Mouse (Mus musculus) spleen, postnatal 36 days (tissue): ENCODE results near the gene Rfx8.

ENCODE experiments used
- DNase-seq, 2 experiments: peaks; one replicate each; pipeline ENCODE4 v3.0.0; 2022; ENCODE audit warnings: low spot score in 2 of 2, mixed read lengths in 1 of 2

Gene Rfx8

DNA sequence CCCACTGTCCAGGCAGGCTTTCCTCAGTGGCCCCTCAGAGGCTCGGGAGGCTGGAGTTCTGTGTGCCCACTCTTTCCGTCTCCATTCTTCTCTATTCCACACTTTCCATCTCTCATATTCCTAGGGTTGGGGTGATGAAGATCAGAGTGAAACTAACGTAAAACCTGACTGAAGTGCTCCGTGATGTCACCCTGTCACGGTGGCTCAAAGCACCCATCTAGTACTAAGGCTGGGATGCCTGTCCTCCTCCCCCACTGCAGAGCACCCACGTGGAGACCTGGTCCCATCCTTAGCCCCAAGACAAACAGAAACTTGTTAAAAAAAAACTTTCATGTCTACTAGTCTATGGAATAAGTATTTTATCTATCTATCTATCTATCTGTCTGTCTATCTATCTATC, 14.1 kb upstream of the Rfx8 start:
- no peak for DNase-seq

DNA sequence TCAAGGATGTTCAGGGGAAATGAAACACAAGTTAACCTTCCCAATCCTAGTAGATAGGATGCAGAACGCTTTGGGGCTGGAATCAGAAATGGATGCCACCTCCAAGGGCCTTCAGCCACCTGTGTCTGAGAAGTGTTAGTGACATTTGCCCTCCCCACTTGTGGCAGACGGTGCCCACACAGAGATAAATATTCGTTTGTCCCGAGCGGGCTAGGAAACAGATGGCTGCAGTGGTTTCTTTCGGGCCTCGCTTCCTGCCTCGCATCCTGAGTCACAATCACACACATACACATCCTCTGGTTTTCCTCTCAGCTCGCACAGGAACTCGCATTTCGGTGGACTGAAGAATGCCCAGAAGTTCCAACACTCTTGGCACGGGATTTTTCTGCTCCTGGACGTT, 13.5 kb upstream of the Rfx8 start:
- peak; percentile 20 to 26 for DNase-seq

GRCm38 (mm10) chr1:39733876-39734275, 13.1 kb upstream of the Rfx8 start:
- no peak for DNase-seq

DNA sequence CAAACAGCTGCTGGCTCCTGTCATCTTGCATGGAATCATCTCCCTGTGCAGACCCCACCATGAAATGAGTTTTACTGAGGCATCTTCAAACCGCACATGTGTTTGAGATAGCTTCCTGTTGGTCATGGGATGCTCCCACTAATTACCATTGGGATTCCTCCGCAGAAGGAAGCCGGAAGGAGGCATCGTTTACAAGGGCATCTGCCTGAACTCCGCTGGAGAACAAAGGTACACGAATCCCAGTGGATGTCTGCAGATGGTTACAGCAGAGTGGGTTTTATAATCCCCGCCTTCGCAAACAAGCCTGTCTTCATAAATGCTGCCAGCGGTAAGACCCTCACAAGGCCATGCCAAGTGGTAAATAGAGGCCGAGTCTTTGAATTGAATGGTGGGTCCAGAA, 11.3 kb upstream of the Rfx8 start:
- DNase-seq: no peak

DNA sequence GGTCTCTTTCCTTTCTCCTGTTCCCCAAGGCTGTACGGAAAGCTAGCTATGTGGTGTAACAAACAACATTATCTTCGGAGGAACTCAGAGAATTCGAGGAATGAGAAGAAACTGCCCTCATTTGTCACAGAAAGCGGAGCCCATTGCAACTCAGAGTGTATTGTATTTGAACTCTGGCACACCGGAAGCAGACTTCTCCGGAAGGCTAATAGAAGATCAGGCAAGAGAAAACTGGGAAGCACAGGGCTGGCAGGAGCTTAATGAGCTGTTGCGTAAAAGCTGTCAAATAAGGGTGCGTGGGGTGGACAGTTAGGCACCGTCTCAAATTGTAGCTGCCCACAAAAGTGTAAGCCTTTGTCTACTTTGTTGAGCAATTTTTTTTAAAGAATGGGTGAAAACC, 10.7 kb upstream of the Rfx8 start:
- DNase-seq: no peak

DNA sequence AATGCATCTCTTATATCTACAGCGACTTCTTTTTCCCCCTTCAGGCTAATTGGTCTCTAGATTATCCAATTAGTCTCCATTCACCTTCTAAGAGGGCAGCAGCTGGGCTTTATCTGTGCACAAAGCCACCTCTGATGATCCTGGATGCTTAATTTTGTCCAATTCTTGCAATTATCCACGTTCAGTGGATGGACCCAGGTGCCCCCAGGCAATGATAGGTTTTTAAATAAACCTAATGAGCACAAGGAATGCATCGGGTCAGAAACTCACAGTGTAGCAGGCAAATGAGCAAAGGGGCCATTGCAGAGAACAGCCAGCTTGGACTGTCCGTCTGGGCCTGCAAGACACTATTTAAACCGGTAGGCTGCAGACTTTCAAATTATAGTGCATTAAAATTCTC, 10.1 kb upstream of the Rfx8 start:
- no peak for DNase-seq

GRCm38 (mm10) chr1:39729919-39730318, 9.1 kb upstream of the Rfx8 start:
- no peak for DNase-seq

DNA sequence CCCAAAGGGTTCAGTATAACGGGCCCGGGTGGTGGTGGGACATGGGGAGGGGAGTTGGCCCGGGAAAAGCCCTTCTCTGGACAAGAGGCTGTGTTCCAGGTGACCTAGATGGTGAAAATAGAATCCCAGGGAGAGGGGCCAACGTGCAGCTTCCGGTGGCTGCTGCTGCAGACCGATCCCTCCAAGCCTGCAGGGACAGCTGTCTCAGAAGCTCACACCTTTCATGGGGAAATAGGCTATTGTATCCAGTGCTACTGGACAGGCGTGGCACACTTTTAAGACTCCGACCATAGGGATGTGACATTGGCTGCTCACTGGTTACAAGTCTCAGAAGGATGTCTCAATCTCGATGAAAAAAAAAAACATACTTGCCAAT, 542 bp upstream of the Rfx8 start:
- DNase-seq: no peak

- no peak for DNase-seq
These were observed 611 bp downstream of the Rfx8 start for GRCm38 (mm10) chr1:39720186-39720585.

GRCm38 (mm10) chr1:39715551-39715950, 5.2 kb downstream of the Rfx8 start:
- DNase-seq: no peak

GRCm38 (mm10) chr1:39714729-39715128, 6.1 kb downstream of the Rfx8 start:
- no peak for DNase-seq

GRCm38 (mm10) chr1:39713842-39714658, 6.7 kb downstream of the Rfx8 start:
- peak; percentile 15 to 42 for DNase-seq

GRCm38 (mm10) chr1:39713300-39713699, 7.5 kb downstream of the Rfx8 start:
- no peak for DNase-seq

- no peak for DNase-seq
These were observed 8.5 kb downstream of the Rfx8 start for GRCm38 (mm10) chr1:39712261-39712660.

GRCm38 (mm10) chr1:39710604-39711003, 10.2 kb downstream of the Rfx8 start:
- no peak for DNase-seq

DNA sequence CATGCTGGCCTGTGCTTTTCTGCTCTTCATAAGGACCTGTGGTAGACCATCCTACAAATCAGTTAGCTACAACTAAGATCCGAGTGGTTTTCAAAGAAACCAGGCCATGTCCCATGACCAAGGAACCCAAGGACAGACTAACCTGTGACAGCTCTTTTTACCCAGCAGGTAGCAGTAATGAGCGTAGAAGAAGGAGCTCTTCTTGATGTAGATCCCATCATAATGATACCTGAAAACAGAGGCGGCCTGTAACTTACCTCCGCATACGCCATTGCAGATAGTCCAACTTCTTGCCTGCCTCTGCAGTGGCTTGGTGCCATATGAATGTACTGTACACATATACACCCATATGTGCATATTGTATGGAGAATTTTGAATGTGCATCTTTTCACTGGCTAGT, 10.8 kb downstream of the Rfx8 start:
- no peak for DNase-seq

DNA sequence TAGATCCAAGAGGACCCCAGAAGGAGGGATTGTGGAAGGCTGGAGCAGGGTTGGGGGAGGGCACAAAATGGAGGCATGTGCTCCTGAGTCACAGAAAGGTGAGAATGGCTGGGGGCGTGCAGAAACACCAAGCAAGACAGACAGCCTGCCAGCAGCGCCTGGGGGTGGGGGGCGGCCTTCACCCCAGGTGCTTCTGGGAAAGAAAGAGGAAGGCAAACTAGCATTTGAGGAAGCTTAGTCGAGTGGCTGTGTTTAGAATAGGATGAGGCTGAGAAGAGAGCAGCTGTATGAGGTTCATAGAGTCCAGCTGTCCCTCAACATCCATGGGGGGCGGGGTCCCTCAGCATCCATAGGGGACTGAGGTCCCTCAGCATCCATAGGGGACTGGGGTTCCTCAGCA, 12.0 kb downstream of the Rfx8 start:
- no peak for DNase-seq

- DNase-seq: no peak
These were observed 18.4 kb downstream of the Rfx8 start for GRCm38 (mm10) chr1:39702216-39703046.

GRCm38 (mm10) chr1:39701274-39701602, 19.6 kb downstream of the Rfx8 start:
- DNase-seq: no peak

DNA sequence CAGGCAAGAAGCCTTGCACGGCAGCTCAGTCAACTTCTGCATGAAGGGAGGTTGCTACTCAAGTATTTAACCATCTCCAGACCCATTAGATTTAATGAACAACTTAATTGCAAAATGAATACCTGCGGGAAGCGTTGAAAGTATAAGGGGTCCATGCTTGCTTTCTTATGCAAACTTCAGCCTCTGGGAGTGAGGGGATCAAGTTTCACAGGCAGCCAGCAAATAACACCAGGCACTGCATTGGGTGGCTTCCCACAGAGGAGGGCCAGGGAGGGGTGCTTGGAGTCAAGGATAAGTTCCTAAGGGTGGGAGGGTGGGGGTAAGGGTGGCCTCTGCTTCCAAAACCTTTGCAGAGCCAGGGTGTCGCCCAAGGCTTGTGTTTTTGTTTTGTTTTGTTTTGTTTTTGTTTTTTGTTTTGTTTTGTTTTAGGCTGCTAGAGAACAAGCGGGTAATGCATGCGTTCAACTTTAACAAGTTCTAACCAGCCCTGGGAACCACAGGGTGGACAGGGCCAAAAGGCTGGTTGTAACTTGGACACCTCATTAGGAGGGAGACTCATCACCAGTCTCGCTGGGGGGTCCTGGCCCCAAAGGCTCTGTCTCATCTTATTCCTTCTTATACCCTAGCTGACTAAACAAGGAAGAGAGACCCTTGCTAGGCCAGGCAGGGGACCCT, 20.1 kb downstream of the Rfx8 start:
- no peak for DNase-seq

DNA sequence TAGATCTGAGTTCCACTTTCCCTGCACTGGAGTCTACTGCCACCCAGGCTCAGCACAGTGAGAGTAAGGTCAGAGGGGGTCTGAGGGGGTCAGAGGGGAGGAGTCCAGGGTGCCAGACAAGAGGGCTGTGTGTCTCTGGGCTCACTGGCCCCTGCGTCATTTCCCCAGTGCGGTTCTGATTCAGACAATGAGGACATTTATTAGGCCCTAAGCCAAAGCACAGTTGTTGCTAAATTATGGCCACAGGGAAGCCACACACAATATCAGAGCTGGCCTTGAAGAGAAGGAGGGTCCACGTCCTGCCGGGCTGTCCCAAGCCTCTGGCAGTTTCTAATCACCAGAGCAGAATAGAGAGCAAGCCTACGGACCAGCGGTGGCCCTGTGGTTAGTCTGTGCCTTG, 22.3 kb downstream of the Rfx8 start:
- no peak for DNase-seq

- no peak for DNase-seq
These were observed 25.6 kb downstream of the Rfx8 start for GRCm38 (mm10) chr1:39695198-39695597.

GRCm38 (mm10) chr1:39694756-39695155, 26.0 kb downstream of the Rfx8 start:
- no peak for DNase-seq
